Mouse (Mus musculus) embryonic facial prominence, embryonic 11.5 days (tissue): ENCODE results near the gene Atxn1. TPM values are rescaled to one million over a fixed set of nuclear protein-coding genes. Genes with fewer than 3 reads are reported as not detected.

Source experiments
- ATAC-seq: fragments of 200-750 bp; cut with Nextera tagmentation; replicated peaks from 2 replicates; pipeline ENCODE4 v1.8.0; 2017; ENCODE audit warnings: low read depth; ENCODE audit not compliant: insufficient number of reproducible peaks, low FRiP score, low TSS enrichment
- DNase-seq: peaks from one replicate; pipeline ENCODE4 v3.0.0-alpha.2; 2015; ENCODE audit warnings: low spot score
- H3K27ac ChIP-seq: fragments of 300-500 bp; sonication (generic); replicated peaks from 2 replicates; pipeline ENCODE4 v1.5.1; 2014; ENCODE audit warnings: mild to moderate bottlenecking, low read depth, low read length, control low read depth
- H3K27me3 ChIP-seq: fragments of 300-500 bp; sonication (generic); 2 replicates; pipeline ENCODE4 v1.6.1; 2014; ENCODE audit warnings: mild to moderate bottlenecking, low read length, moderate library complexity, mixed read lengths; ENCODE audit not compliant: control insufficient read depth, insufficient read depth
- H3K36me3 ChIP-seq: fragments of 300-500 bp; sonication (generic); replicated peaks from 2 replicates; pipeline ENCODE4 v1.6.1; 2014; ENCODE audit warnings: low read depth, mild to moderate bottlenecking, low read length, moderate library complexity, mixed read lengths; ENCODE audit not compliant: control insufficient read depth, insufficient read depth
- H3K4me1 ChIP-seq: fragments of 300-500 bp; sonication (generic); 2 replicates; pipeline ENCODE4 v1.6.1; 2014; ENCODE audit warnings: low read length, mixed read lengths; ENCODE audit not compliant: control insufficient read depth, insufficient read depth
- H3K4me2 ChIP-seq: fragments of 300-500 bp; sonication (generic); 2 replicates; pipeline ENCODE4 v1.6.1; 2014; ENCODE audit warnings: low read depth, mild to moderate bottlenecking, control low read depth, low read length, moderate library complexity
- H3K4me3 ChIP-seq: fragments of 300-500 bp; sonication (generic); 2 replicates; pipeline ENCODE4 v1.5.1; 2014; ENCODE audit warnings: low read depth, low read length, control low read depth
- H3K9ac ChIP-seq: fragments of 300-500 bp; sonication (generic); replicated peaks from 2 replicates; pipeline ENCODE4 v1.6.1; 2014; ENCODE audit warnings: mild to moderate bottlenecking, control low read depth, low read length
- H3K9me3 ChIP-seq: fragments of 300-500 bp; sonication (generic); replicated peaks from 2 replicates; pipeline ENCODE4 v1.6.1; 2016; ENCODE audit warnings: mild to moderate bottlenecking, low read length, inconsistent platforms, mixed read lengths; ENCODE audit not compliant: control insufficient read depth
- WGBS: fragments of 180-500 bp; shearing (Covaris S2); extraction: QIAGEN DNeasy Blood & Tissue Kit; methylation state at CpG from one replicate; pipeline ENCODE4 v1.1.7; 2014; 5-methylcytosine and 5-hydroxymethylcytosine counted together
- polyA plus RNA-seq: library from polyadenylated mRNA; unstranded; fragments of >200 nt; fragmentation: Nextera tagmentation; extraction: Ambion mirVana; gene quantifications from 2 replicates; pipeline ENCODE4 v1.2.1, GENCODE M21; 2014

The Atxn1 gene
- polyA plus RNA-seq, 1 experiment from 2014 or later: 1.3 TPM

GRCm38 (mm10) chr13:45579751-45580150 is 385.1 kb downstream of the Atxn1 start:
- DNase-seq: no peak
- H3K4me1 ChIP-seq: no peaks in the 10 kb centered on the region
- ATAC-seq: no peak
- H3K27me3 ChIP-seq: no peaks in the 10 kb centered on the region
- H3K36me3 ChIP-seq: no peaks in the 10 kb centered on the region
- H3K4me2 ChIP-seq: no peak overlapping the region
- 88% methylated on average over 3 of the region's 3 CpGs for WGBS
- H3K9me3 ChIP-seq: no peaks in the 10 kb centered on the region
- no peak overlapping the region for H3K4me3 ChIP-seq
- no peak overlapping the region for H3K27ac ChIP-seq
- H3K9ac ChIP-seq: no peak overlapping the region

GRCm38 (mm10) chr13:45577784-45578183 is 387.0 kb downstream of the Atxn1 start:
- peak; percentile 45 for DNase-seq
- 49% methylated on average over 2 of the region's 2 CpGs for WGBS
- no peak for ATAC-seq

GRCm38 (mm10) chr13:45577366-45577765 is 387.4 kb downstream of the Atxn1 start:
- 76% methylated on average over 5 of the region's 5 CpGs for WGBS
- H3K4me3 ChIP-seq: no peak overlapping the region
- H3K27ac ChIP-seq: no peak overlapping the region
- H3K36me3 ChIP-seq: no peaks in the 10 kb centered on the region
- no peak overlapping the region for H3K4me2 ChIP-seq
- no peaks in the 10 kb centered on the region for H3K4me1 ChIP-seq
- no peaks in the 10 kb centered on the region for H3K27me3 ChIP-seq
- H3K9me3 ChIP-seq: no peaks in the 10 kb centered on the region
- DNase-seq: no peak
- no peak overlapping the region for H3K9ac ChIP-seq
- ATAC-seq: no peak

More at GRCm38 (mm10) chr13:45577784-45578183, 387.0 kb downstream of the Atxn1 start:
- H3K9me3 ChIP-seq: no peaks in the 10 kb centered on the region
- H3K27me3 ChIP-seq: no peaks in the 10 kb centered on the region
- H3K4me2 ChIP-seq: no peak overlapping the region
- no peak overlapping the region for H3K4me3 ChIP-seq
- H3K36me3 ChIP-seq: no peaks in the 10 kb centered on the region
- no peaks in the 10 kb centered on the region for H3K4me1 ChIP-seq
- no peak overlapping the region for H3K27ac ChIP-seq
- no peak overlapping the region for H3K9ac ChIP-seq

GRCm38 (mm10) chr13:45576185-45576584 is 388.6 kb downstream of the Atxn1 start:
- no peaks in the 10 kb centered on the region for H3K9me3 ChIP-seq
- no peaks in the 10 kb centered on the region for H3K4me1 ChIP-seq
- no peaks in the 10 kb centered on the region for H3K27me3 ChIP-seq
- H3K4me3 ChIP-seq: no peak overlapping the region
- H3K27ac ChIP-seq: no peak overlapping the region; the same call in 1 of the 2 replicates
- ATAC-seq (no peak), DNase-seq (peak; percentile 6)
- no peak overlapping the region for H3K9ac ChIP-seq
- H3K4me2 ChIP-seq: no peak overlapping the region
- H3K36me3 ChIP-seq: no peaks in the 10 kb centered on the region
- WGBS: 75% methylated on average over 4 of the region's 4 CpGs

- WGBS: 39% methylated on average over 4 of the region's 4 CpGs
Measured at GRCm38 (mm10) chr13:45572768-45573167, 392.0 kb downstream of the Atxn1 start.

GRCm38 (mm10) chr13:45571795-45572262 is 393.0 kb downstream of the Atxn1 start:
- H3K9ac ChIP-seq: no peak overlapping the region
- WGBS: 4% methylated on average over 6 of the region's 6 CpGs
- H3K27me3 ChIP-seq: no peaks in the 10 kb centered on the region
- DNase-seq (peak; percentile 87), ATAC-seq (no peak)
- no peaks in the 10 kb centered on the region for H3K36me3 ChIP-seq
- no peaks in the 10 kb centered on the region for H3K9me3 ChIP-seq
- no peaks in the 10 kb centered on the region for H3K4me1 ChIP-seq
- no peak overlapping the region for H3K4me2 ChIP-seq
- no peak overlapping the region for H3K4me3 ChIP-seq
- H3K27ac ChIP-seq: no peak overlapping the region

More at GRCm38 (mm10) chr13:45572768-45573167, 392.0 kb downstream of the Atxn1 start:
- Histone ChIP-seq H3K27me3 (no peaks in the 10 kb centered on the region), H3K4me1 (no peaks in the 10 kb centered on the region), H3K27ac (no peak overlapping the region), H3K4me2 (no peak overlapping the region), H3K9ac (no peak overlapping the region), H3K36me3 (no peaks in the 10 kb centered on the region), H3K4me3 (no peak overlapping the region), H3K9me3 (no peaks in the 10 kb centered on the region)
- ATAC-seq (no peak), DNase-seq (peak; percentile 72)

GRCm38 (mm10) chr13:45569932-45570331 is 394.9 kb downstream of the Atxn1 start:
- ATAC-seq: no peak
- no peaks in the 10 kb centered on the region for H3K4me1 ChIP-seq
- H3K27me3 ChIP-seq: no peaks in the 10 kb centered on the region
- no peaks in the 10 kb centered on the region for H3K9me3 ChIP-seq
- no peaks in the 10 kb centered on the region for H3K36me3 ChIP-seq
- H3K9ac ChIP-seq: no peak overlapping the region
- H3K4me3 ChIP-seq: no peak overlapping the region
- DNase-seq: no peak
- no peak overlapping the region for H3K4me2 ChIP-seq
- no peak overlapping the region for H3K27ac ChIP-seq
- WGBS: 66% methylated on average over 7 of the region's 7 CpGs

GRCm38 (mm10) chr13:45564946-45565345 is 399.9 kb downstream of the Atxn1 start:
- Histone ChIP-seq H3K9me3 (no peaks in the 10 kb centered on the region), H3K36me3 (no peaks in the 10 kb centered on the region), H3K4me3 (no peak overlapping the region), H3K27me3 (no peaks in the 10 kb centered on the region), H3K4me2 (no peak overlapping the region), H3K27ac (no peak overlapping the region), H3K4me1 (no peaks in the 10 kb centered on the region), H3K9ac (no peak overlapping the region)
- WGBS: 74% methylated on average over 4 of the region's 4 CpGs
- ATAC-seq (no peak), DNase-seq (no peak)
